Mouse (Mus musculus) cerebellum, adult 2 months (tissue): Measurements from ENCODE around the gene Gabrb2.

Source experiments
- CTCF ChIP-seq: fragments of 200-500 bp; IDR thresholded peaks from 2 replicates; pipeline ENCODE4 v1.5.1; 2011; ENCODE audit warnings: low read depth, mild to moderate bottlenecking, control low read depth, low read length, moderate library complexity, borderline replicate concordance; ENCODE audit not compliant: insufficient read depth
- POLR2A ChIP-seq: fragments of 200-500 bp; IDR thresholded peaks from 2 replicates; pipeline ENCODE4 v1.6.1; 2011; ENCODE audit warnings: low read length, control low read depth, borderline replicate concordance; ENCODE audit not compliant: insufficient read depth

- no peak for TF ChIP-seq POLR2A
- no peak; the same call in 1 of the 2 replicates for TF ChIP-seq CTCF
Observed at GRCm38 (mm10) chr11:42418996-42419782, at the start of gene Gabrb2.
